Mouse (Mus musculus) cortical plate, adult 2 months (tissue): ENCODE measurements at regions not wholly inside any gene's neighbourhood (a gene's known extent, or its start where the extent isn't known, plus 50 kb on each side); places are given as distances from the start of the nearest gene placed in this dataset.

ENCODE experiments used
- H3K27ac ChIP-seq: fragments of 200-500 bp; 2 replicates; pipeline ENCODE4 v1.5.1; 2012; ENCODE audit warnings: low read length, control low read depth, inconsistent platforms; ENCODE audit not compliant: insufficient read depth
- H3K4me1 ChIP-seq: fragments of 200-500 bp; 2 replicates; pipeline ENCODE4 v1.6.1; 2011; ENCODE audit warnings: low read length; ENCODE audit not compliant: control insufficient read depth, insufficient read depth
- H3K4me3 ChIP-seq: fragments of 200-500 bp; 2 replicates; pipeline ENCODE4 v1.5.1; 2011; ENCODE audit warnings: mild to moderate bottlenecking, low read length, control low read depth; ENCODE audit not compliant: insufficient read depth
- CTCF ChIP-seq: fragments of 200-500 bp; IDR thresholded peaks from 2 replicates; pipeline ENCODE4 v1.5.1; 2011; ENCODE audit warnings: mild to moderate bottlenecking, control low read depth, low read length; ENCODE audit not compliant: insufficient read depth; ENCODE audit errors: extremely low read depth
- POLR2A ChIP-seq: fragments of 200-500 bp; IDR thresholded peaks from 2 replicates; pipeline ENCODE4 v1.6.1; 2011; ENCODE audit warnings: mild to moderate bottlenecking, low read length, control low read depth; ENCODE audit not compliant: insufficient read depth; ENCODE audit errors: extremely low read depth

- H3K4me1 ChIP-seq, result no peaks in the 10 kb centered on the region
- H3K27ac ChIP-seq, result no peak overlapping the region
- TF ChIP-seq CTCF (no peak), POLR2A (no peak)
- H3K4me3 ChIP-seq, result no peak overlapping the region
Observed at GRCm38 (mm10) chr14:70839126-70839525, 239.5 kb upstream of the Fam160b2 start.

- Histone ChIP-seq H3K4me3 (no peak overlapping the region), H3K4me1 (no peaks in the 10 kb centered on the region), H3K27ac (no peak overlapping the region)
- TF ChIP-seq POLR2A, result no peak
- TF ChIP-seq CTCF, result no peak
Observed at GRCm38 (mm10) chr14:70837528-70837927, 237.9 kb upstream of the Fam160b2 start.

- H3K27ac ChIP-seq, result no peak overlapping the region
- TF ChIP-seq CTCF (no peak), POLR2A (no peak)
- H3K4me1 ChIP-seq, result no peaks in the 10 kb centered on the region
- H3K4me3 ChIP-seq, result no peak overlapping the region
Observed at GRCm38 (mm10) chr14:70833238-70833637, 233.6 kb upstream of the Fam160b2 start.

- no peak for TF ChIP-seq CTCF
- TF ChIP-seq POLR2A, result no peak
- H3K4me3 ChIP-seq, result no peak overlapping the region
- H3K27ac ChIP-seq, result no peak overlapping the region
- no peaks in the 10 kb centered on the region for H3K4me1 ChIP-seq
Observed at GRCm38 (mm10) chr14:70832462-70833212, 233.0 kb upstream of the Fam160b2 start.

GRCm38 (mm10) chr14:70832042-70832441, 232.4 kb upstream of the Fam160b2 start:
- H3K4me3 ChIP-seq, result no peak overlapping the region
- no peaks in the 10 kb centered on the region for H3K4me1 ChIP-seq
- TF ChIP-seq POLR2A, result no peak
- TF ChIP-seq CTCF, result peak; percentile 46
- no peak overlapping the region for H3K27ac ChIP-seq
